Mouse (Mus musculus) right cerebral cortex, postnatal 4 days (tissue): Measurements from ENCODE around the gene Smc4.
"Not testable (repeated sequence)": the region's sequence is repeated elsewhere in the genome, so short reads cannot be mapped to it uniquely, and the experiment has no call there.

ENCODE experiments used
- DNase-seq: peaks from one replicate; pipeline ENCODE4 v3.0.0-alpha.2; 2022

The Smc4 gene

GRCm38 (mm10) chr3:69018635-69019034, 14.1 kb downstream of the Smc4 start:
- not testable (repeated sequence) for DNase-seq

- DNase-seq, result no peak
Measured at GRCm38 (mm10) chr3:69020285-69020684, 15.7 kb downstream of the Smc4 start.

- DNase-seq, result no peak
Measured at GRCm38 (mm10) chr3:69020764-69021163, 16.2 kb downstream of the Smc4 start.

- DNase-seq, result no peak
Measured at GRCm38 (mm10) chr3:69026133-69026783, 21.7 kb downstream of the Smc4 start.

GRCm38 (mm10) chr3:69040105-69040504, 35.6 kb downstream of the Smc4 start:
- no peak for DNase-seq

- DNase-seq, result no peak
Measured at GRCm38 (mm10) chr3:69041298-69041697, 36.8 kb downstream of the Smc4 start.

- no peak for DNase-seq
Measured at GRCm38 (mm10) chr3:69044167-69044591, 39.6 kb downstream of the Smc4 start.

- DNase-seq, result peak; percentile 86
Measured at GRCm38 (mm10) chr3:69044645-69045399, 40.3 kb downstream of the Smc4 start, which contains the start of gene Trim59. Gene Trim59 (minus strand): TSS chr3:69044755.

GRCm38 (mm10) chr3:69045400-69045703, 40.8 kb downstream of the Smc4 start:
- no peak for DNase-seq

- no peak for DNase-seq
Measured at GRCm38 (mm10) chr3:69045750-69046149, 41.2 kb downstream of the Smc4 start.

GRCm38 (mm10) chr3:69046509-69046908, 42.0 kb downstream of the Smc4 start:
- no peak for DNase-seq

- DNase-seq, result no peak
Measured at GRCm38 (mm10) chr3:69047684-69048083, 43.1 kb downstream of the Smc4 start.

GRCm38 (mm10) chr3:69049011-69049410, 44.5 kb downstream of the Smc4 start:
- DNase-seq, result no peak

GRCm38 (mm10) chr3:69051894-69052293, 47.4 kb downstream of the Smc4 start:
- no peak for DNase-seq

- no peak for DNase-seq
Measured at GRCm38 (mm10) chr3:69054760-69055432, 50.4 kb downstream of the Smc4 start.

GRCm38 (mm10) chr3:69055871-69056270, 51.3 kb downstream of the Smc4 start:
- DNase-seq, result no peak

GRCm38 (mm10) chr3:69060672-69061071, 56.1 kb downstream of the Smc4 start:
- no peak for DNase-seq

- DNase-seq, result no peak
Measured at GRCm38 (mm10) chr3:69062764-69063163, 58.2 kb downstream of the Smc4 start.

GRCm38 (mm10) chr3:69064005-69064404, 59.5 kb downstream of the Smc4 start:
- no peak for DNase-seq
